ENCODE assay signal across 12 mouse cellular contexts in the genomic region with DNA sequence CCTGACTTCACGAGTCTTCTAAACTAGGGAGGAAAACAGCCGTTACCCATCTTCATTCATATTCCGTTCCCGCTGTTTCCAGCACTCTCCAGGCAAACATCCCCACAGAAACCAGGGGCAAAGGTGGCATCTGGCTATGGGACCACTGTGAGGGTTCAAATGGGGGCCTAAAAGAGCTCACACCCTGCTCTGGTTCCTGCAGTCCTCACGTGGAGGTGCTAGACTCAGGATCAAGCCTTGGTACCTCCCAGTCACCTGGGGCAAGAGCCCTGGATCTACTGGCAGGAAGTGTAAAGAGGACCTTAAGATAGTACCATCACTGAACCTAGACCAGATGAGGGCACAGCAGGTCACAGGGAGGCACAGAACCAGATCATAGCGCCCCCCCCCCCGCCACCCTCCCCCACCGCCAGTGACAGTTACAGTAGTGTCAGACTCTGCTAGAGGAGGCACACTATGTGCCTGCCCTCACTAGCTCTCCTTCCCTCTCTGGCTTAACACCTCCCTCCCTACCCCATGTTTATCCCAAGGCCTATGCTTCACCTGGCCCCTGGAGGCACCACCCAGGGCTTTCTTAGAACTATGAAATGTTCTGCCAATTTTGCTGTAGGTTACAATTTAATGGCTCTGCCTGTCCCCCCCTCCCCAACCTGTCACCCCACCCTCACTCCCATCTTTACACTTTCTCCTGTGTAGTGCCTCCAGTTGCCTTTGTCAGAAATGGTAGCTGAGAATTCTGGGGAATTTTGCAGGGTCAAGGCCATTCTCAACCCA. TPM values are rescaled to one million over a fixed set of nuclear protein-coding genes. Genes with fewer than 3 reads are reported as not detected.
DNase-seq lines count a peak whose midpoint lies in the region; ATAC-seq and TF ChIP-seq lines count a peak whose summit lies in the region.
"Had no signal": no experiment of that assay in that cellular context is flagged by ENCODE, and none has a peak within 500 bp of the region (broad histone marks: within the 10 kb centered on the region; RNA-seq: fewer than 3 reads in every experiment).

No protein-coding gene starts in this region.

- no peak for TF ChIP-seq POLR2A in lung, adult 2 months (IDR thresholded peaks at IDR 0.05; ENCODE audit: borderline replicate concordance, extremely low read depth, low read depth, low read length)
- no peak for TF ChIP-seq POLR2A in ES-Bruce4 (IDR thresholded peaks at IDR 0.05; ENCODE audit: insufficient read depth, low read length)

- H3K27me3 ChIP-seq in lung, embryonic 14.5 days (ENCODE audit: insufficient read depth, low read length): no peaks in the 10 kb centered on the region
- no peaks in the 10 kb centered on the region for H3K27me3 ChIP-seq in ES-Bruce4 (ENCODE audit: control insufficient read depth, insufficient read depth, low read length, poor library complexity, severe bottlenecking)
- no peaks in the 10 kb centered on the region for H3K27me3 ChIP-seq in intestine, embryonic 14.5 days (replicated peaks; ENCODE audit: control insufficient read depth, insufficient read depth, low read length)

- no peaks in the 10 kb centered on the region; the same call in 1 of the 2 replicates for H3K4me1 ChIP-seq in lung, embryonic 14.5 days (ENCODE audit: insufficient read depth)
- H3K4me1 ChIP-seq in lung, adult 2 months (ENCODE audit: control insufficient read depth, insufficient read depth, low read length): peaks cover 6% of the 10 kb centered on the region
- peaks cover 15% of the 10 kb centered on the region for H3K4me1 ChIP-seq in ES-Bruce4 (ENCODE audit: control insufficient read depth, insufficient read depth, low read length)
- peaks cover 7% of the 10 kb centered on the region; the same call in 1 of the 2 replicates for H3K4me1 ChIP-seq in intestine, embryonic 14.5 days (replicated peaks; ENCODE audit: control insufficient read depth, insufficient read depth, low read length)

- WGBS in lung, embryonic 14.5 days: 17% methylated on average over 8 of the region's 8 CpGs
- 16% methylated on average over 8 of the region's 8 CpGs for WGBS in lung, adult 2 months
- WGBS in intestine, embryonic 14.5 days: 30% methylated on average over 8 of the region's 8 CpGs

- TF ChIP-seq EP300 in ES-Bruce4 (IDR thresholded peaks at IDR 0.05; ENCODE audit: insufficient read depth, low read depth, low read length): no peak

- no peak for ATAC-seq in lung, embryonic 14.5 days (ENCODE audit: insufficient read depth)
- ATAC-seq in intestine, embryonic 14.5 days (replicated peaks; ENCODE audit: low FRiP score, low TSS enrichment, low read depth): no peak
- 0 out of 2 replicates have a peak, but pooled peaks have one; percentile 5 for ATAC-seq in megakaryocyte-erythroid progenitor cell, adult 5-6 weeks (replicated peaks; ENCODE audit: low FRiP score, low TSS enrichment, poor library complexity, severe bottlenecking)
- ATAC-seq: forebrain, embryonic 16.5 days had no signal

- no peak for DNase-seq in lung, embryonic 14.5 days
- no peak for DNase-seq in lung, adult 2 months
- DNase-seq in intestine, embryonic 14.5 days (ENCODE audit: low spot score): no peak
- no peak for DNase-seq in retina, embryonic 14.5 days (ENCODE audit: low spot score)
- DNase-seq in kidney, adult 8-10 months: no peak

- no peak overlapping the region for H3K4me3 ChIP-seq in lung, embryonic 14.5 days (ENCODE audit: low read depth, low read length)
- no peak overlapping the region for H3K4me3 ChIP-seq in lung, adult 2 months (replicated peaks; ENCODE audit: extremely low read depth, low read depth, low read length)
- H3K4me3 ChIP-seq in ES-Bruce4 (ENCODE audit: low read depth, low read length): peak overlapping the region; percentile 51
- H3K4me3 ChIP-seq in intestine, embryonic 14.5 days (ENCODE audit: low read depth, low read length): no peak overlapping the region

- H3K27ac ChIP-seq in lung, embryonic 14.5 days (ENCODE audit: low read depth): no peak overlapping the region
- peak overlapping the region; percentile 91 for H3K27ac ChIP-seq in ES-Bruce4 (ENCODE audit: insufficient read depth, low read length)
- no peak overlapping the region for H3K27ac ChIP-seq in intestine, embryonic 14.5 days (ENCODE audit: low read depth)
- H3K27ac ChIP-seq: kidney, postnatal 0 days had no signal

- TF ChIP-seq CTCF in lung, embryonic 14.5 days (IDR thresholded peaks at IDR 0.05; ENCODE audit: low read depth): no peak
- TF ChIP-seq CTCF in lung, adult 2 months (IDR thresholded peaks at IDR 0.05; ENCODE audit: insufficient read depth, low read length): no peak
- TF ChIP-seq CTCF in ES-Bruce4 (IDR thresholded peaks at IDR 0.05; ENCODE audit: low read depth, low read length): no peak

- no peaks in the 10 kb centered on the region for H3K9me3 ChIP-seq in lung, embryonic 14.5 days (ENCODE audit: low read depth, low read length)
- peaks cover 16% of the 10 kb centered on the region for H3K9me3 ChIP-seq in ES-Bruce4 (replicated peaks; ENCODE audit: control insufficient read depth, insufficient read depth, low read length, poor library complexity, severe bottlenecking)
- no peaks in the 10 kb centered on the region for H3K9me3 ChIP-seq in intestine, embryonic 14.5 days (ENCODE audit: control insufficient read depth, low read length)
- H3K9me3 ChIP-seq: heart, embryonic 10.5 days had no signal

- H3K9ac ChIP-seq in lung, embryonic 14.5 days: no peak overlapping the region
- peak overlapping the region; percentile 48 for H3K9ac ChIP-seq in ES-Bruce4 (ENCODE audit: low read depth, poor library complexity, severe bottlenecking)
- H3K9ac ChIP-seq in intestine, embryonic 14.5 days (ENCODE audit: low read length): no peak overlapping the region

- peaks cover 31% of the 10 kb centered on the region for H3K36me3 ChIP-seq in lung, embryonic 14.5 days (ENCODE audit: insufficient read depth)
- H3K36me3 ChIP-seq in ES-Bruce4 (ENCODE audit: control insufficient read depth, insufficient read depth, low read length, poor library complexity, severe bottlenecking): peaks cover 23% of the 10 kb centered on the region
- H3K36me3 ChIP-seq in intestine, embryonic 14.5 days (ENCODE audit: control insufficient read depth, insufficient read depth, low read length): peaks cover 26% of the 10 kb centered on the region

- peak overlapping the region; percentile 54 for H3K4me2 ChIP-seq in lung, embryonic 14.5 days
- peak overlapping the region; percentile 51; the same call in 1 of the 2 replicates for H3K4me2 ChIP-seq in intestine, embryonic 14.5 days (ENCODE audit: low read length)
- H3K4me2 ChIP-seq: midbrain, embryonic 11.5 days had no signal

RNA-seq across cellular contexts. Expression of a gene that starts 1.0 kb away (rescaled TPM):
- polyA plus RNA-seq in lung, embryonic 14.5 days (2014; fragmentation: Nextera tagmentation; extraction: Ambion mirVana): 0.80 and 0.88 TPM in 2 replicates
- polyA plus RNA-seq in lung, adult 2 months (2012; rRNA removed): 10.1 and 10.2 TPM in 2 replicates
- 20.2 and 22.6 TPM in 2 replicates for polyA plus RNA-seq in ES-Bruce4 (2011; ENCODE audit: insufficient read depth, insufficient read length, low read depth, missing spikeins)
- polyA plus RNA-seq in intestine, embryonic 14.5 days (2014; fragmentation: Nextera tagmentation; extraction: Ambion mirVana): 1.9 and 2.1 TPM in 2 replicates
- 15.2 and 16.4 TPM in 2 replicates for total RNA-seq in megakaryocyte-erythroid progenitor cell, adult 5-6 weeks (2014; fragmentation: Nextera tagmentation)
- 2.8 and 5.0 TPM in 2 replicates for total RNA-seq in megakaryocyte-erythroid progenitor cell, adult 5-6 weeks (2017)
- polyA plus RNA-seq: midbrain, embryonic 11.5 days had no signal

RNA-seq across cellular contexts. Expression of a gene that starts 16.1 kb away (rescaled TPM):
- polyA plus RNA-seq in lung, embryonic 14.5 days (2014; fragmentation: Nextera tagmentation; extraction: Ambion mirVana): 58.6 and 59.1 TPM in 2 replicates
- polyA plus RNA-seq in lung, adult 2 months (2012; rRNA removed): 16.6 and 27.8 TPM in 2 replicates
- polyA plus RNA-seq in ES-Bruce4 (2011; ENCODE audit: insufficient read depth, insufficient read length, low read depth, missing spikeins): 78.5 and 81.4 TPM in 2 replicates
- polyA plus RNA-seq in intestine, embryonic 14.5 days (2014; fragmentation: Nextera tagmentation; extraction: Ambion mirVana): 51.7 and 52.0 TPM in 2 replicates
- total RNA-seq in megakaryocyte-erythroid progenitor cell, adult 5-6 weeks (2014; fragmentation: Nextera tagmentation): 88.4 and 102 TPM in 2 replicates
- total RNA-seq in megakaryocyte-erythroid progenitor cell, adult 5-6 weeks (2017): 124 and 144 TPM in 2 replicates

RNA-seq across cellular contexts. Expression of a gene that starts 16.2 kb away (rescaled TPM):
- 34.1 and 36.0 TPM in 2 replicates for polyA plus RNA-seq in lung, embryonic 14.5 days (2014; fragmentation: Nextera tagmentation; extraction: Ambion mirVana)
- 10.9 and 17.4 TPM in 2 replicates for polyA plus RNA-seq in lung, adult 2 months (2012; rRNA removed)
- polyA plus RNA-seq in ES-Bruce4 (2011; ENCODE audit: insufficient read depth, insufficient read length, low read depth, missing spikeins): 62.5 and 67.8 TPM in 2 replicates
- 31.0 and 31.6 TPM in 2 replicates for polyA plus RNA-seq in intestine, embryonic 14.5 days (2014; fragmentation: Nextera tagmentation; extraction: Ambion mirVana)
- 52.3 and 60.6 TPM in 2 replicates for total RNA-seq in megakaryocyte-erythroid progenitor cell, adult 5-6 weeks (2014; fragmentation: Nextera tagmentation)
- total RNA-seq in megakaryocyte-erythroid progenitor cell, adult 5-6 weeks (2017): 43.0 and 54.0 TPM in 2 replicates

RNA-seq across cellular contexts. Expression of a gene that starts 50.7 kb away (rescaled TPM):
- not detected in 2 replicates for polyA plus RNA-seq in lung, embryonic 14.5 days (2014; fragmentation: Nextera tagmentation; extraction: Ambion mirVana)
- not detected in 2 replicates for polyA plus RNA-seq in lung, adult 2 months (2012; rRNA removed)
- polyA plus RNA-seq in ES-Bruce4 (2011; ENCODE audit: insufficient read depth, insufficient read length, low read depth, missing spikeins): not detected in 2 replicates
- polyA plus RNA-seq in intestine, embryonic 14.5 days (2014; fragmentation: Nextera tagmentation; extraction: Ambion mirVana): not detected in 2 replicates
- not detected in 2 replicates for total RNA-seq in megakaryocyte-erythroid progenitor cell, adult 5-6 weeks (2014; fragmentation: Nextera tagmentation)
- total RNA-seq in megakaryocyte-erythroid progenitor cell, adult 5-6 weeks (2017): not detected in 2 replicates
- polyA plus RNA-seq: cortical plate, adult 2 months; kidney, postnatal 0 days had no signal
